Mouse (Mus musculus) central nervous system, embryonic 14 days (tissue): ENCODE results near the gene Usf3. TPM values are rescaled to one million over a fixed set of nuclear protein-coding genes. Genes with fewer than 3 reads are reported as not detected.

Experiments used
- polyA plus RNA-seq: library from polyadenylated mRNA; depleted of rRNA; stranded (reverse); fragments of >200 nt; gene quantifications from 2 replicates; pipeline ENCODE4 v1.2.3, GENCODE M21; 2012; rRNA removed

The Usf3 gene
- polyA plus RNA-seq: 9.0 and 10.0 TPM in 2 replicates

DNA sequence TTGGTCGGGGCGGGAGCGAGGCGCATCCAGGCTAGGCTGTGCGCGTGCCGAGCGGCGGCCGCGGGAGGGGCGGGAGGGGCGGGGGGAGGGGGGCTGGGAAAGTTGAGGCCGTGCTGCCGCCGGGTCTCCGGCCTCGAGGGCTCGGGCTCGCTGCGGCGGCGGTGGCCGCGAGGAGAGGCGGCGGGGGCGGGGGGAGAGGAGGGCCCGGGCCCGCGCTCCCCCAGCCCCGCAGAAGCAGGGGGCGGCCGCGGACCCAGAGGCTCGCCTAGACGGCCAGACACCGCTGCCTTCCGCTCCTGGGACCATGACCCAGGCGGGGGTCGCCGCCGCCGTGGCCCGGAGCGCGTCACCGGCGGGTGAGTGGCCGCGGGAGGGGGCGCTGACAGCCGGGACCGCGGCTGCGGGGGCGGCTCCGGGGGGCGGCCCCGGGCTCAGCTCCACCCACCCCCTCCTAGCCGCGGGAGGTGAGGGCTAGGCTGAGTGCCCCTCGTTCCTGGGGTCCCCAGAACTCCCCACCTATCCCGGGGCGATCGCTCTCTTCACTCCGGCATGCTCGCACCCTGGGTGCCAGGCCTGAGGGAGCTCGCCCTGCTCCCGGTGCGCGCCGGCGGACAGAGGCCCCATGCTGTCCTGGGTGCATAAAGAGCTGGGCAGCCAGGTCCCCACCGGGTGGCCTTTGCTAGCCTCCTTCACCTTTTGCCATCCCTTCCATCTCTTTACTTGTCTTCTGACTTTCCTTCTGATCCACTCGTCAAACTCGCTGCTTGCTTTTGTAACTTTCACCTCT, at the start of gene Usf3:
Gene Usf3 (plus strand): TSS at position 92 of the 787 bp plus-strand sequence.

DNA sequence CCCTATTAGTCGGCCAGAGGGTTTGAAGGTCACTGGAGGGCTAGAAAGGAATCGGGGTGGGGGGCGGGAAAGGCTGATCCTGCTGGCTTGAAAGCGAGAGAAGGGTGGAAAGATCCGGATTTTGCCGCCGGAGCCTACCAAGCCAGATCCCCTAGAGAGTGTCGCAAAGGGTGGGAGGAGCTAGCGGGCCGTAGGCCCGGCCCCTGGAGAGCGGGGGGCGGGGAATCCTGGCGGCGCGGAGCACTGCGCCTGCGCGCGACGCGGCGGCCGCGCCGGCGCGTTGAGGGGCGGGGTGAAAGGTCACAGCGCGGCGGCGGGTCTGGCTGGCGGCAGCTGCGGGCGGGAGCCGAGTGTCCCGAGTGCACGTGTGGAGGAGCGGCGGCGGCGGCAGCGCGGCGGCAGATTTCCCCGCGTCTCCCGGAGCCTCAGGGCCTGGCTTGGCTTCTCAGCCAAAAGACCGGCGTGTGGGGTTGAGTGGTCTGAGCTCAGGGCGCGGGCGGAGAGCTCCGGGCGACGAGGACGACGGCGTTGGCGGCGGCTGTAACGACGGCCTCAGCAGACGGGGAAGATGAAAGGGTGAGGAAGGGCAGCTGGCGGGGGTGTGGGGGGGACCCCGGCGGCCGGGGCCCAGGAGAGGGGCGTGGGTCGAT, 33.4 kb upstream of the Usf3 start, which contains the start of the genes Atp6v1a and Naa50:
Gene Atp6v1a (minus strand): TSS at position 170 of the 650 bp plus-strand sequence.
Gene Naa50 (plus strand): TSS at position 295 of the 650 bp plus-strand sequence.

Other genes with a start within 250 kb of the Usf3 start
- 46.2 and 48.5 TPM in 2 replicates for gene Qtrt2, start 246.4 kb upstream of the Usf3 start, polyA plus RNA-seq
- gene Zdhhc23, start 193.5 kb upstream of the Usf3 start, polyA plus RNA-seq: 2.4 and 3.1 TPM in 2 replicates
- gene Gramd1c, start 109.9 kb upstream of the Usf3 start, polyA plus RNA-seq: 2.2 and 2.6 TPM in 2 replicates
- gene Atp6v1a, start 33.5 kb upstream of the Usf3 start, polyA plus RNA-seq: 66.9 and 71.0 TPM in 2 replicates
- gene Naa50, start 33.4 kb upstream of the Usf3 start, polyA plus RNA-seq: 26.0 and 26.5 TPM in 2 replicates
- gene Sidt1, start 159.9 kb downstream of the Usf3 start, polyA plus RNA-seq: 5.1 and 5.7 TPM in 2 replicates
- gene Spice1, start 173.9 kb downstream of the Usf3 start, polyA plus RNA-seq: 21.3 and 24.1 TPM in 2 replicates
- 8.7 and 10.0 TPM in 2 replicates for gene Cfap44, start 221.6 kb downstream of the Usf3 start, polyA plus RNA-seq